Mouse (Mus musculus) urinary bladder, postnatal 36 days (tissue): ENCODE data around the gene Gm5622.
"Not testable (repeated sequence)": the region's sequence is repeated elsewhere in the genome, so short reads cannot be mapped to it uniquely, and the experiment has no call there.

Source experiments
- DNase-seq, 2 experiments: peaks; one replicate each; pipeline ENCODE4 v3.0.0; 2022; ENCODE audit warnings: low spot score in 2 of 2, mixed read lengths in 1 of 2

The Gm5622 gene

GRCm38 (mm10) chr14:51552490-51552889, at the start of gene Gm5622:
Gm5622 (plus strand) TSS chr14:51552790.
- no peak for DNase-seq

DNA sequence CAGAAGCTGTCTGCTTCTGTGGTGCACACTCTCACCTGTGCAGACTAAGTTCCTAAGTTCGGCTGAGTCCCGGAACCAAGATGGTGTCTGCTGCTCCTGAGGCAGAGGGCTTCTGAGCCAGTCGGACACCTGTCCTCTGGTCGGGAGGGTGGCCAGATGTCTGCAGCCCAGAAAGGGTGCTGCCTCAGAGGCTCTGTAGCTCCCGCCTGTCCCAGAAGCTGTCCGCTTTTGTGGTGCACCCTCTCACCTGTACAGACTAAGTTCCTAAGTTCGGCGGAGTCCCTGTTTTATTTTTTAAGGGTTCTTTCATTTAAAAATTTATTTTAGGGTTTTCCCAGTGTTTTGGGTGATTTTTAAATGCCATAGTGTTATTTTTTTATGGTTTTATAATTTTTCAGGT, 45.2 kb upstream of the Gm5622 start:
- no peak for DNase-seq

DNA sequence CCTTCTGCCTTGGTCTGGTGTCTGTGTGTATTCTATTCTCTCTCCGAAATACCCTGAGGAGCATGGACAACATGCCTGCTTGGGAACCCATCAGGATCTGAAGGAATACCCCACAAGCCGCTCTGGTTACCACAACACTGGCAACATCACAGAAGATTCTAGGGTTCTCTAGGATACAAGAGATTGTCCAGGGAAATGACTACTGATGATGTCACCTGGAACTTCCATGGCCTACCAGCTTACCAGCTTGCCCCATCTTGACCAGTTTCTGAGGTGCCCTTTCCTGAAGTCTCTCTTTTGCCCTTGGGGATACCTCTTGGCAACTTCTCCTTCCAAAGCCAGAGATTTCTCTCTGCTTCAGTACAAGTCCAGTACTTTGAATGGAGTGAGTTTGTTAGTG, 21.4 kb downstream of the Gm5622 start, which contains the start of gene Gm17175:
TSS of gene Gm17175 (minus strand) at position 101 of the 400 bp plus-strand sequence.
- DNase-seq, result not testable (repeated sequence)

GRCm38 (mm10) chr14:51592039-51592438, 39.4 kb downstream of the Gm5622 start, which contains the start of gene Gm17174:
Gm17174 (minus strand) TSS chr14:51592139.
- DNase-seq, result not testable (repeated sequence)

DNA sequence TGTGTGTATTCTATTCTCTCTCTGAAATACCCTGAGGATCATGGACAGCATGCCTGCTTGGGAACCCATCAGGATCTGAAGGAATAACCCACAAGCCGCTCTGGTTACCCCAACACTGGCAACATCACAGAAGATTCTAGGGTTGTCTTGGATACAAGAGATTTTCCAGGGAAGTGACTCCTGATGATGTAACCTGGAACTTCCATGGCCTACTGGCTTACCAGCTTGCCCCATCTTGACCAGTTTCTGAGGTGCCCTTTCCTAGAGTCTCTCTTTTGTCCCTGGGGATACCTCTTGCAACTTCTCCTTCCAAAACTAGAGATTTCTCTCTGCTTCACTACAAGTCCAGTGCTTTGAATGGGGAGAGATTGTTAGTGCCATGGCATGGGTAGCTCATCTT, 58.6 kb downstream of the Gm5622 start, which contains the start of gene Gm17078:
TSS of gene Gm17078 (minus strand) at position 101 of the 400 bp plus-strand sequence.
- DNase-seq, result no peak

- peak; percentile 5 to 16 for DNase-seq
These were observed 79.8 kb downstream of the Gm5622 start for GRCm38 (mm10) chr14:51632426-51632825.

- not testable (repeated sequence) for DNase-seq
These were observed 83.0 kb downstream of the Gm5622 start, which contains the start of gene Gm4181 for GRCm38 (mm10) chr14:51635566-51635965. Gm4181 (minus strand) TSS chr14:51635666.

DNA sequence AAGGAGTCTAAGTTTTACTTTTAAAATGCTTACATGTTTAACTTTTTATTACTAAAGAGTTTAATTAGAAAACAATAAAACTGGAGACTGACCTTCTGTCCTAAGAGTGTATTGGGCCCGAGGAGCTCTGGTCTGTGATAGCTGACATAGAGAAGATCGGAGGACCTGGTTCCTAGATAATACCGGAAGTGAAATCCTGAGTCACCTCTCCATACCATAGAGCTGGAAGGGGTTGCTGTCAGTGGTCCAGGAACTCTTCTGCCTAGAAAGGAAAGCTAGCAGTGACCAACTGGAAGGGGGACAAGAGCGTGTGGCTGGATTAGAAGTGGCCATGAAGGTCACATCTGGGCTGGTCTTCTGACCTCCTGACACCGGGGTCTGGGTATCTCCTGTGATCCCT, 124.7 kb downstream of the Gm5622 start:
- no peak for DNase-seq

DNA sequence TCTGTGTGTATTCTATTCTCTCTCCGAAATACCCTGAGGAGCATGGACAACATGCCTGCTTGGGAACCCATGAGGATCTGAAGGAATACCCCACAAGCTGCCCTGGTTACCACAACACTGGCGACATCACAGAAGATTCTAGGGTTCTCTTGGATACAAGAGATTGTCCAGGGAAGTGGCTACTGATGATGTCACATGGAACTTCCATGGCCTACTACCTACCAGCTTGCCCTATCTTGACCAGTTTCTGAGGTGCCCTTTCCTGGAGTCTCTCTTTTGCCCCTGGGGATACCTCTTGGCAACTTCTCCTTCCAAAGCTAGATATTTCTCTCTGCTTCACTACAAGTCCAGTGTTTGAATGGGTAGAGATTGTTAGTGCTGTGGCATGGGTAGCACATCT, 142.8 kb downstream of the Gm5622 start, which contains the start of gene Gm17079:
TSS of gene Gm17079 (minus strand) at position 101 of the 400 bp plus-strand sequence.
- DNase-seq, result not testable (repeated sequence)
